Mouse (Mus musculus): ENCODE results near the gene Ilk.
"Not testable (repeated sequence)": the region's sequence is repeated elsewhere in the genome, so short reads cannot be mapped to it uniquely, and the experiment has no call there.

Ilk gene

DNA sequence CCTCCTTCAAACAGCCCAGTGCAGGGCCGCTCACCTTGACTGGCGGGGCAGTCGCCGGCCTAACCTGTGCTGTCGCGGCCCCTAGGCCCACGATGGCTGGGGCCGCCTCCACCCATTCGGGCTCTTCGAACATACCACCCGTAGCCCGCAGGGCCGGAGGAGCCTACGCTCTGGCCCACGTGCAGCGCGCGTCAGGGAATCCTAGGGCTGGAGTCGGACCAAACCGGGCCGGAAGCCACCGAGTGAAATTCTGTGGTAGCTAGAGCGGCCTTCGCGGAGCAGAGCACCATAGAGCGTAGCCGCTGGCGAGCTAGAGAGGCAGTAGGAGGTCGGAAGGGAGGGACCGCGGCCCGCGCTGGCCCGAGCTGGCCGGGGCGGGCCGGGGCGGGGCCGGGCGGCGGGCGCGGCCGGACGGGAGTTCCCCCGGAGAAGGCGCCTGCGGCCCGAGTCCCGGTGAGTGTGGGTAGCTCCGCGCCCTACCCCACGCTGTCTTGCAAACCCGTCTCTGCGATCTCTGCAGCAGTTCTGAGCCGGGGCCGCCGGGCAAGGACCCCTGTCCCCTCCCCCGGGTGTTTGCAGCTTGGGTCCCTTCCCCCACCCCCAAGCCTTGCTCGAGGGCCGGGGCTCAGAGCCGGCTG is at the start of gene Ilk:
Gene Ilk (plus strand): TSS at position 329 of the 638 bp plus-strand sequence.
- POLR2A ChIA-PET: interaction anchor here (0.6 to 10.9 kb wide), 25 partner anchors 8 to 1858 kb away, joined by 3 to 185 read pairs (median 8); partner anchors contain the start of genes Tpp1 (in 4 of the 4), Mrpl17 (in 3 of the 4), Arfip2 (in 2 of the 4) and Dnhd1 (in 2 of the 4)

DNA sequence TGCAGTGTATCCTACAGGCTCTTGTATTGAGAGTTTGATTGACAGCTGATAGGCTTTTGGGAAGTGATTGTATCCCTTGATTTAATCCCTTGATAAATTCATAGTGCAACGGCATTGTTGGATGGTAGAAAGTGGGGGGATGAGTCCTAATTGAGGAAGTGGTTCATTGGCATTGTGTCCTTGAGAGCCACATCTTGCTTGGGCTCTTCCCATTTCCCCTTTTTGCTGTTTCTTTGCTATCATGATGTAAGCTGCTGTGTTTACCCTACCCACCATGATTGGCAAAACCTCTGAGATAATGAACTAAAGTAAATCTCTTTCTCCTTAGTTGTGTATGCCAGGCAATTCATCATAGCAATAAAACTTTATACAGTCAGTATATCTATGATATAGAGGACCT is 45.5 kb upstream of the Ilk start:
- ChIA-PET POLR2A (no interaction called here), CTCF (interaction anchor here in 1 of 4 experiments (0.6 kb wide), 1 partner anchor 143 kb away, joined by 10 read pairs; no protein-coding TSS in a partner anchor)

More for the DNA sequence above, at the start of gene Ilk:
- CTCF ChIA-PET: interaction anchor here in 1 of 4 experiments (1.2 to 1.6 kb wide), 3 partner anchors 10 to 85 kb away, joined by 4 to 9 read pairs (median 7); partner anchors contain the start of genes Dnhd1 and Mrpl17

DNA sequence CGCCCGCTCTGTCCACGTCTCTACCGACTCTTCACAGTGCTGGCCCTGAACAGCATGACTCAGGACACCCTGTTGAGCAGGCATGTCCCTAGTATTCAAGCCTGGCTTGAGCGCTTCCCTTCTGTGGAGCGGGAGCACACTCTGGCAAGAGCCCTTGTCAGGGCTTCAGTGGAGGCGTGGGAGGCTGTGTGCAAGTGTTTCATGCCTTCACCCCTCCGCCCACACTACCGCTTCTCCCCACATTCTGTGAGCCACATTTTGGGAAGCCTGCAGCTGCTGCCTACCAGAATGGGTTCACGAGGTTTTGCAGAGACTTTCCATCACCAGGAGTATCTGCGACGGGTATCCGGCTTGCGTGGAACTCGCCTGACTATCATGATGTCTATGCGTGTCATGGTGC is 33.2 kb upstream of the Ilk start:
- CTCF ChIA-PET: no interaction called here
- POLR2A ChIA-PET: no interaction called here

DNA sequence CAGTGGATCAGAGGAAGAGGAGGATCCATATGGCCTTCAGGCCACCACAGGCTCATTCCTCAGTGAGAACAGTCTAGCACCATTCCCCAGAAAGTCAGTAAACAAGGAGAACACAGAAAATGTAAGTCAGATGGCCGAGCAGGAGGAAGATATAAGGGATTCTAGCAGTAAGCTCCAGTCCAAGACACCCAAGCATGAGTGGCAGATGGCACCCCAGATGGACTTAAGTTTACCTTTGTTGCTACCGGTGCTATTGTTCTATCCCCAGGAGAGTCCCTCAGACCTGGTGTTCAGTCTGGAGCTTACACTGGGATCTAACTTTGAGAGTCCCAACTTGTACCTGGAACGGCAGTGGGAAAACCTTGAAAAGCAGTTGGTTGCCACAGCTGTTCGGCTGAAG is 32.6 kb upstream of the Ilk start:
- CTCF ChIA-PET: interaction anchor here in 1 of 4 experiments (1.4 kb wide), 1 partner anchor 53 kb away, joined by 3 read pairs; the partner anchor contains the start of gene Dnhd1

DNA sequence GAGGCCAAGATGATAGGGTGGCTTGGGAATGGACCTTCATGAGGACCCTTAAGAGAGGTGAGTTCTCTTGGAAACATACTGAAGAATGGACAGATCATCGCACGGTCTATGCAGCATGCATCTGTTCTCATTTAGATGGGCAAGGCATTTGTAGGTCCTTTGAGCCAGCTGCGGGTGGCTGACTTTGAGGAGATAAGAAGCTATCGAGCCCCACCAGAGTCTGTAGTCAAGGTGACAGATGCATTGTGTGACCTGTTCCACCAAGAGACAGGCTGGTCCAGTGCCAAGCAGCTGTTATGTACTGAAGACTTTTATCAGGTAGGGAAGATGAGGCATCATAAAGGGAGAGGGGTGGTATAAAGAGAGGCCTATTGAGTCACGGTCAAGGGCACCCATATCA is 27.7 kb upstream of the Ilk start:
- ChIA-PET POLR2A (no interaction called here), CTCF (interaction anchor here in 1 of 4 experiments (0.7 kb wide), 1 partner anchor 24 kb away, joined by 5 read pairs; no protein-coding TSS in a partner anchor)

More for the DNA sequence above, 32.6 kb upstream of the Ilk start:
- POLR2A ChIA-PET: no interaction called here

DNA sequence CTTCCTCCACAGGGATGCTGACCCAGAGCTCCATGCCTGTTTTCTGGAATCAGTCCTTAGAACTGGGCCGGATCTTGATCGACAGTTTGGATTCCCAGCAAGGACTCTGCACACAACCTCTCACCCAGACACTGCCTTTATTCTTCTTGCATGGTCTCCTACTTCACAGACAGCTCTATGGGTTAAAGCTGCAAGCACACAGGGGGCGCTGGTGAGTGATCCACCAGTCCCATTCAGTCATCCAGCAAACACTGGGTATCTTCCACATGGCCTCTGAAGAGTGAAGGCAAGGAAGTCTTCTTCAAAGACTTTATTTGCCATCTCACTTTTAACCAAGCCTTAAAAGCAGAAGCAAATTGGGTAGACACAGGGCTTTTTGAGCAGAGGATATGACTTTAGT is 21.0 kb upstream of the Ilk start:
- POLR2A ChIA-PET: interaction anchor here in 2 of 4 experiments (0.6 to 1.4 kb wide), 2 partner anchors 95 to 379 kb away, joined by 3 to 5 read pairs; partner anchors contain the start of gene Mrpl17 (in 1 of the 2)
- CTCF ChIA-PET: interaction anchor here in 2 of 4 experiments (0.7 to 1.0 kb wide), 3 partner anchors 14 to 92 kb away, joined by 3 read pairs; no protein-coding TSS in a partner anchor

DNA sequence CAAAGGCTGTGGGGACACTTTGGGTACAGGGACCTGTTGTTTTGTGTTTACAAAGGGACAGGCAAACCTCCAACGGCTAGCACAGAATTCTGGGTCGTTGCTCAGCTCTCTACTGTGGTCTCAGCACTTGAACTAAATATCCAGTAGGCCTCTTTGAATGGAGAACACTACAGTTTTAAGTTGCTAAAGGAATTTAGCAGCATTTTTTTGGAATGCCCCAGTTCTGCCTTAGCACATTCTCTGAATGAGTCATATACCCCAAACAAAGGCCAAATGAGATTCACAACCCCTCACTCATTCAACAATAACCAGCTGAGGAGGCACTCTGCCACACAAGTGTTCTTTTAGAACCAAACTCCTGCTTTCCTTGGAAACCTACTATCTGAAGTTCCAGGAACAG is 14.5 kb upstream of the Ilk start:
- POLR2A ChIA-PET: interaction anchor here in 2 of 4 experiments (0.5 to 1.0 kb wide), 2 partner anchors 86 to 88 kb away, joined by 3 to 5 read pairs; no protein-coding TSS in a partner anchor
- CTCF ChIA-PET: interaction anchor here in 1 of 4 experiments (1.6 kb wide), 1 partner anchor 71 kb away, joined by 6 read pairs; the partner anchor contains the start of gene Dnhd1

DNA sequence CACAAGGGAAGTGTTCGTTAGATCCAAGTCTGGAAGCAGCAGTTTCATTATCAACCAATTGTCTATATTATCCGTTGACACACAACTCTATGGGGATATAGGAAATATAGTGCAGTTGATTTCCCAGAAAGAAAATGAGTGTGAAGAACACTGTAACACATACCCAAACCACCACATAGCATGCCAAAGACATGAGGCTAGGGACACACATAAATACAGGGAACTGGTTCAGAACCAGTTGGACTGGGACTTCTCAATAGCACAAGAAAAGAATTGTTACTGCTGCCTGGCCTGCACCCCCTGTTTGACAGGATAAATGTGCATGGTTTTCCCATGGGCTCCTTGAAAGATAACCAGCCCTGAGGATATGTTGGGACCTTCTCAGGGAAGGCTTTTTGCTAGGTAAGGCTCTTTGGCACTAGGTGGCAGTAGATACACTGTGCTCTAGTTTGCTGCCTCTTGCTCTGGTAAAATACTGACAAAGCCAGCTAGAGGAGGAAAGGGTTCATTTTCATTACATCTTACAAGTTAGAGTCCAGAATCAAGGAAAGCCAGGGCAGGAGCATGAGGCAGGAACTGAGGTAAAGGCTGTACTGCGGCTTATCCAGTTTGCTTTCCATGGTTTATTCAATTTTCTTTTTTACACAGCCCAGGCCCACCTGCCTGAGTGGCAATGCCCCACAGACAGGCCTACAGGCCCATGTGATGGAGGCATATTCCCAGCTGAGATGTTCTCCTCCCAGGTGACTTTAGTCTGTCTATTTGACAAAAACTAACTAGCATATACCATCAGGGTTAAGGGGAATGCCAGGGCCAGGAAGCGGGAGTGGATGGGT is 10.0 kb upstream of the Ilk start:
- POLR2A ChIA-PET: interaction anchor here in 3 of 4 experiments (0.6 to 3.8 kb wide), 12 partner anchors 10 to 326 kb away, joined by 3 to 15 read pairs (median 4); partner anchors contain the start of genes Tpp1 (in 3 of the 3), Dnhd1 (in 1 of the 3), Ilk (in 1 of the 3) and Mrpl17 (in 1 of the 3)
- CTCF ChIA-PET: interaction anchor here in 3 of 4 experiments (0.6 to 1.5 kb wide), 12 partner anchors 11 to 443 kb away, joined by 3 to 7 read pairs (median 4); partner anchors contain the start of genes Mrpl17 (in 2 of the 3), Dnhd1 (in 1 of the 3), Ilk (in 1 of the 3) and Rrp8 (in 1 of the 3)

DNA sequence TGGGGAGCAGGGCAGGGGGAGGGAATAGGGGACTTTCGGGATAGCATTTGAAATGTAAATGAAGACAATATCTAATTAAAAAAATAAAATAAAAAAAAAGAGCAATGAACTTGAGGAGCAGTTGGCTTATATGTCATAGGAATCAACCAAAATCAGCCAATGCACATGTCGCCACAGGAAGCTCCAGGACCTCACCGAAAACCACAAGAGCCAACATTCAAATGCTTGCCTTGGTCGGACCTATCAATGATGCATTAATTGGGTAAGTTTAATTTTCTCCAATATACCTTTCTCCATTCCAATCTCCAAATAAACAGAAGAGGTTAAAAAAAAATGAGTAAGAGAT is 9.4 kb upstream of the Ilk start:
- ChIA-PET POLR2A (interaction anchor here in 3 of 4 experiments (0.6 to 3.8 kb wide), 15 partner anchors 9 to 336 kb away, joined by 3 to 15 read pairs (median 4); partner anchors contain the start of genes Tpp1 (in 3 of the 3), Rrp8 (in 2 of the 3), Dnhd1 (in 1 of the 3) and Ilk (in 1 of the 3)), CTCF (interaction anchor here in 3 of 4 experiments (0.6 to 1.5 kb wide), 16 partner anchors 10 to 444 kb away, joined by 3 to 7 read pairs (median 4); partner anchors contain the start of genes Mrpl17 (in 2 of the 3), Taf10 (in 2 of the 3), Dnhd1 (in 1 of the 3) and Ilk (in 1 of the 3))

DNA sequence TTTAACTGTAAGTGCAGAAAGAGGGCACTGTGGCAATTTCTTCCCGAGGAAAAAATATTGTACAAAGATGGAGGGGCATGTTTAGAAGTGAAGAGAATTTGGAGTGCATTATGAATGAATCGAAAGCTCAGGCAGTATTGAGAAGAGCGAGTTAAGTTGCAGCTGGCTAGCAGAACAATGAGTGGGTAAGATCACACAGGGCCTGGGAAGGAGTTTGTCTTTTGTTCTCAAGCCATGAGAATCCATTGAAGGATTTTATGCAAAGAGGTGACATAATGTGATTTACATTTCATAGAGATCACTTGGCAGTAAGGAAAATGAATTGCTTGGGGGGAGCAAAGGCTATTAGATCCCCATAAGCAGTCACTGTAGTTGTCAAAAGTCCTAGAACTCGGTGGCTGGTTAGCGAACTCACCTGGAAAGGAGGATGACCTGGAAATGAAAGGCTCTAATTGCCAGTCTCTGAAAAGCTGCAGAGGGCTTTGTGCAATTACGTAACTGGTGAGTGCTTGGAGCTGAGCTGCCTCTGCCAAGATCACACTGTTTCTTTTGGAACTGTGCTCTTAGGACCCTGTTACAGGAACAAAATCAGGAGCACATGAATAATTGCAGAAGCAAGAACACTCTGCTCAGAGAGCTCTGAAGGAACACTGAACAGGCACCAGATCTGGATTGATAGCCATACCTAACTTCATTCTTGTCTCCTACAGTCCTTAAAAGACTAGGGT is 7.5 kb upstream of the Ilk start:
- CTCF ChIA-PET: interaction anchor here in 1 of 4 experiments (1.1 kb wide), 1 partner anchor 14 kb away, joined by 3 read pairs; no protein-coding TSS in a partner anchor
- POLR2A ChIA-PET: interaction anchor here in 2 of 4 experiments (0.6 to 3.8 kb wide), 3 partner anchors 11 to 82 kb away, joined by 3 to 15 read pairs (median 4); partner anchors contain the start of gene Mrpl17 (in 1 of the 2)

DNA sequence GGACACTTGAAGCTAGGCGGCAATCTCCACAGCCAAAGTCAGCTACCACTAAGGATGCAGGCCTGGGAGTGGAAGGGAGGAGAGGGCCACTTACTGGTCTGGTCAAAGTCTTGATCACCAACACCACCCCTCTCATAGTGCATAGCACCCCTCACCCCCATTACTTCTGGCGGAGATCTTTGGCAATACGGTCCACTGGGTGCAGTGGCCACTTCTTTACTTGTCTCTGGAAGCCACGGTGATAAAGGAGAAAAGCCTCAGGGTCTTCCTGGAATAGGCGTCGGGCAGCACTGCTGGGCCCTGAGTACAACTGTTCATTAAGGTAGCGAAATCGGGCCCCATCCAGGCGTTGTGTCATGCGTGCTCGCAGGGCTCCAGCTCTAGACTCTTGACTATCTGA is 2.6 kb upstream of the Ilk start:
- CTCF ChIA-PET: no interaction called here
- POLR2A ChIA-PET: interaction anchor here in 2 of 4 experiments (1.4 to 10.9 kb wide), 5 partner anchors 10 to 28 kb away, joined by 3 to 185 read pairs (median 15); partner anchors contain the start of genes Taf10 (in 2 of the 2) and Tpp1 (in 2 of the 2)

DNA sequence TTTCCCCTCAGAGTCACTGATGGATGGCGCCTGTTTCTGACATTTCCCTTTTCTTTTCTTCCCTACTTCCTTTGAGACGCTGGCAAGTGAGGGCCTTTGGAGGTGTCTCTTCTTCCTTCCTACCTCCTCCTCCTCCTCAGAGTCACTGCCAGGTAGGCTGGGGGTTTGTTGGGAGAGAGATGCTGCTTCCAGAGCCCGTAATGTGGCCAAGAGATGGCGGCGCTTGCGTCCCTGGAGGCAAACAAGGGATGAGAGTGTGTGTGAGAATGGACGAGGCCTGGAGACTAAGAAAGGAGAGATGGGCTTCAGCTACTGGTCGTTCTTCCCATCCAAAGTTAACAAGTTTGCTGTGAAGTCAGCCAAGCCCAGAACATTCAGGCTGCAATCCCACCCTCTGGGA is 1.6 kb upstream of the Ilk start:
- POLR2A ChIA-PET: interaction anchor here in 3 of 4 experiments (2.8 to 10.9 kb wide), 4 partner anchors 9 to 20 kb away, joined by 15 to 185 read pairs (median 46); partner anchors contain the start of genes Tpp1 (in 3 of the 3) and Taf10 (in 1 of the 3)

DNA sequence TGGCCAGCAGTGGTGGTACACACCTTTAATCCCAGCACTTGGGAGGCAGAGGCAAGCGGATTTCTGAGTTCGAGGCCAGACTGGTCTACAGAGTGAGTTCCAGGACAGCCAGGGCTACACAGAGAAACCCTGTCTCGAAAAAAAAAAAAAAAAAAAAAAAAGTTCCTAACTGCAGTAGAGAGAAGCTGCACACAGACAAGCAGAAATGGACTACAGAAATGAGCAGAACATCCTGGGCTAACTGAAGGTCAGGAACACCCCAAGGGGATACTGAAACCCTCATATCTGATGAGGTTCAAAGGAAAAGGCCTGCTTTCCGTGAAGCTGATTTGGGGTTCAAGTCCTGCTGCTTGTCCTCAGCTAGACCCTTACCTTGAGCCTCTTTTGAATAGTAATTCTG is 928 bp upstream of the Ilk start:
- CTCF ChIA-PET: not testable (repeated sequence)
- POLR2A ChIA-PET: interaction anchor here (0.7 to 10.9 kb wide), 18 partner anchors 9 to 1859 kb away, joined by 3 to 185 read pairs (median 10); partner anchors contain the start of genes Tpp1 (in 4 of the 4), Mrpl17 (in 3 of the 4), Taf10 (in 3 of the 4) and Arfip2 (in 2 of the 4)

More for the DNA sequence above, 1.6 kb upstream of the Ilk start:
- CTCF ChIA-PET: no interaction called here

DNA sequence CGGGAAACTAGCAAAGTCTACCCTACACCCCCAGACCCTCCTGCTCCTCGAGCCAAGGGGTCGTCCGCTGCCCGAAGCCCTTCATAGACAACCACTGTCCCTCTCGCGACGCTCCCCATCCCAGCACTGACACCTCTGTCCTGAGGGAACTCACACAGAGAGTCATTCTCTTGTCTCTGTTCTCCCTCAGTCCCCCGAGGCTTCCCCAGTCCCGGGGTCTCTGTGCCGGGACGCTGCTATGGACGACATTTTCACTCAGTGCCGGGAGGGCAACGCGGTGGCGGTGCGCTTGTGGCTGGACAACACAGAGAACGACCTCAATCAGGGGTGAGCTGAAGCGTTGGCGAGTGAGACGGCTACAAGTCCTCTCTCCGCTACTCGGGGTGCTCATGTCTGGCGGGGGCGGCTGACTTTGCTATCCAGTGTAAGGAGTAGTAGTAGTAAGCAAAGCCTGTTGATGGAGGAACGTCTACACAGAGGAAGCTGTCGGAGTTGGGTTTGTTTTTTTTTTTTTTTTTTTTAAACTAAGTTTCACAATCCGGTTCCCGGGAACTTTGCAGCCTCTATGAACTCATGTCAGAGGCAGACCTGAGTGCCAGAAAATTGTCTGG is 624 bp downstream of the Ilk start, which contains the start of gene Rrp8:
Gene Rrp8 (minus strand): TSS at position 475 of the 611 bp plus-strand sequence.
- POLR2A ChIA-PET: interaction anchor here (0.6 to 10.9 kb wide), 24 partner anchors 7 to 1857 kb away, joined by 3 to 185 read pairs (median 8); partner anchors contain the start of genes Tpp1 (in 4 of the 4), Mrpl17 (in 3 of the 4), Arfip2 (in 2 of the 4) and Gm45799 (in 2 of the 4)
- CTCF ChIA-PET: interaction anchor here in 2 of 4 experiments (0.7 to 1.6 kb wide), 4 partner anchors 10 to 328 kb away, joined by 4 to 10 read pairs (median 8); partner anchors contain the start of genes Dnhd1 (in 1 of the 2) and Mrpl17 (in 1 of the 2)

DNA sequence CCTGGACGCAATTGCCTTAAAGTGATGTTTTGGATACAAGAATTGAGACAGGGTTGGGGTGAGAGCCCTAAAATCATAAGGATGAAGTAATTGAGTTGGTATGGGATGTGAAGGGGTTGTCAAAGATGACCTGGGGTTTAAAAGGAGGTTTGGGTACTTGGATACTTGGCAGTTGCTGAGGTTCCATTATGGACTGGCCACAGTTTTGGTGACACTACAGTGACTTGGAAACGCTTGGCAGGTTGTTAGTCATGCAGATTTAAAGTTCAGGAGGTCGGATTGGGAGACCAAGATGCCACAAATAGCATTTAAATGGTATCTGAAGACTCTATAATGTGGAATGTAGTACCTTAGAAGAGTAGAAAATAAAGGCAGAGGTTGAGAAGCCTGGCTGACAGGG is 1.3 kb downstream of the Ilk start:
- ChIA-PET CTCF (interaction anchor here in 2 of 4 experiments (0.7 to 1.6 kb wide), 3 partner anchors 11 to 329 kb away, joined by 4 to 10 read pairs (median 7); partner anchors contain the start of gene Mrpl17 (in 1 of the 2)), POLR2A (interaction anchor here in 3 of 4 experiments (0.6 to 10.9 kb wide), 13 partner anchors 10 to 1801 kb away, joined by 3 to 185 read pairs (median 12); partner anchors contain the start of genes Tpp1 (in 3 of the 3), Mrpl17 (in 2 of the 3), Arfip2 (in 1 of the 3) and Dnhd1 (in 1 of the 3))

DNA sequence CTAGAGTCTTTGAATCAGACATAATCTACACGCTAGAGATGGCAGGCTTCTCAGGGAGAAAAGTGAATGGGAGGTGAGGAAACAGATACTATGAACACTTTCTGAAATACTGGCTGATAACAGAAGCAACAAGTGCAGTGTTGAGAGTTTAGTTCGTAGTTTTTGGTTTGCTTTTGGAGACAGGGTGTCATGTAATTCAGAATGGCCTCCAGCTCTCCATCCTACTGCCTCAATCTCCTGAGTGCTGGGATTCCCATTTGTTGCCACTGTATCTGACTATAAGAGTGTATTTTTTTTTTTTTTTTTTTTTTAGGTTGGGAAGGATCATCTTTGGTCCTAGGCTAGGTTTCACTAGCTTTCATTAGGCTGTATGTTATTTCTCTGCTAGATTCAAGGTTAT is 1.9 kb downstream of the Ilk start:
- CTCF ChIA-PET: interaction anchor here in 1 of 4 experiments (0.7 kb wide), 1 partner anchor 40 kb away, joined by 6 read pairs; no protein-coding TSS in a partner anchor

More for the DNA sequence above, 1.9 kb downstream of the Ilk start:
- POLR2A ChIA-PET: interaction anchor here (0.6 to 10.9 kb wide), 13 partner anchors 10 to 1802 kb away, joined by 3 to 185 read pairs (median 6); partner anchors contain the start of genes Mrpl17 (in 2 of the 4), Tpp1 (in 2 of the 4), Arfip2 (in 1 of the 4) and Gm45799 (in 1 of the 4)
